25 mouse cellular contexts compared by ENCODE assay signal in genomic region chr1:158850459-158850858, GRCm38 (mm10).
DNase-seq lines count a peak whose midpoint lies in the region; ATAC-seq and TF ChIP-seq lines count a peak whose summit lies in the region.
"Had no signal": no experiment of that assay in that cellular context is flagged by ENCODE, and none has a peak within 500 bp of the region (broad histone marks: within the 10 kb centered on the region; RNA-seq: fewer than 3 reads in every experiment).

No protein-coding gene starts in this region.

- H3K4me2 ChIP-seq in kidney, postnatal 0 days (ENCODE audit: low read length), result no peak overlapping the region
- no peak overlapping the region for H3K4me2 ChIP-seq in limb, embryonic 13.5 days (replicated peaks)
- H3K4me2 ChIP-seq: embryonic facial prominence, embryonic 13.5 days; forebrain, embryonic 15.5 days; heart, embryonic 12.5 days; hindbrain, embryonic 13.5 days; midbrain, embryonic 13.5 days had no signal

- H3K9ac ChIP-seq in kidney, postnatal 0 days (ENCODE audit: low read depth, low read length), result no peak overlapping the region
- no peak overlapping the region for H3K9ac ChIP-seq in limb, embryonic 13.5 days
- H3K9ac ChIP-seq: embryonic facial prominence, embryonic 13.5 days; forebrain, embryonic 15.5 days; heart, embryonic 12.5 days; hindbrain, embryonic 13.5 days; midbrain, embryonic 13.5 days had no signal

- no peaks in the 10 kb centered on the region for H3K27me3 ChIP-seq in kidney, postnatal 0 days (ENCODE audit: insufficient read depth, low read length)
- H3K27me3 ChIP-seq in limb, embryonic 13.5 days, result no peaks in the 10 kb centered on the region
- no peaks in the 10 kb centered on the region for H3K27me3 ChIP-seq in midbrain, embryonic 10.5 days (ENCODE audit: low read depth, poor library complexity, severe bottlenecking)
- H3K27me3 ChIP-seq: embryonic facial prominence, embryonic 13.5 days; forebrain, embryonic 15.5 days; heart, embryonic 12.5 days; hindbrain, embryonic 13.5 days; midbrain, embryonic 13.5 days had no signal

- H3K4me3 ChIP-seq in kidney, postnatal 0 days (replicated peaks; ENCODE audit: low read depth, low read length), result no peak overlapping the region
- no peak overlapping the region for H3K4me3 ChIP-seq in limb, embryonic 13.5 days
- H3K4me3 ChIP-seq in midbrain, embryonic 10.5 days, result no peak overlapping the region
- H3K4me3 ChIP-seq: embryonic facial prominence, embryonic 13.5 days; forebrain, embryonic 10.5 days; forebrain, embryonic 15.5 days; gastrocnemius, adult 2 months; heart, adult 2 months; heart, embryonic 12.5 days; hindbrain, embryonic 13.5 days; midbrain, embryonic 13.5 days had no signal

- no peak for ATAC-seq in kidney, postnatal 0 days (replicated peaks; ENCODE audit: low FRiP score, low read depth)
- peak; percentile 57; the same call in 1 of the 2 replicates for ATAC-seq in limb, embryonic 13.5 days (ENCODE audit: low FRiP score, low read depth)
- ATAC-seq: forebrain, embryonic 15.5 days; intestine, embryonic 16.5 days; midbrain, embryonic 13.5 days had no signal

- no peak for TF ChIP-seq CTCF in kidney, postnatal 0 days (IDR thresholded peaks at IDR 0.05; ENCODE audit: low read depth)

- H3K9me3 ChIP-seq in kidney, postnatal 0 days (replicated peaks; ENCODE audit: low read length), result no peaks in the 10 kb centered on the region
- no peaks in the 10 kb centered on the region for H3K9me3 ChIP-seq in limb, embryonic 13.5 days
- H3K9me3 ChIP-seq in midbrain, embryonic 10.5 days (replicated peaks), result no peaks in the 10 kb centered on the region
- H3K9me3 ChIP-seq: embryonic facial prominence, embryonic 13.5 days; forebrain, embryonic 10.5 days; forebrain, embryonic 15.5 days; heart, embryonic 12.5 days; hindbrain, embryonic 13.5 days; midbrain, embryonic 13.5 days had no signal

- no peaks in the 10 kb centered on the region for H3K36me3 ChIP-seq in kidney, postnatal 0 days (ENCODE audit: insufficient read depth, low read length)
- H3K36me3 ChIP-seq in limb, embryonic 13.5 days, result no peaks in the 10 kb centered on the region
- no peaks in the 10 kb centered on the region for H3K36me3 ChIP-seq in midbrain, embryonic 10.5 days
- H3K36me3 ChIP-seq: embryonic facial prominence, embryonic 13.5 days; forebrain, embryonic 10.5 days; forebrain, embryonic 15.5 days; heart, embryonic 12.5 days; hindbrain, embryonic 13.5 days; midbrain, embryonic 13.5 days had no signal

- no peak overlapping the region for H3K27ac ChIP-seq in kidney, postnatal 0 days
- H3K27ac ChIP-seq in limb, embryonic 13.5 days, result no peak overlapping the region
- no peak overlapping the region for H3K27ac ChIP-seq in midbrain, embryonic 10.5 days (replicated peaks)
- H3K27ac ChIP-seq: embryonic facial prominence, embryonic 13.5 days; forebrain, embryonic 10.5 days; forebrain, embryonic 15.5 days; gastrocnemius, adult 2 months; heart, adult 2 months; hindbrain, embryonic 13.5 days; midbrain, embryonic 13.5 days had no signal

- peak; percentile 38 for DNase-seq in kidney, postnatal 0 days (ENCODE audit: low spot score)
- no peak for DNase-seq in kidney, postnatal 10 days
- peak; percentile 9 for DNase-seq in embryo, embryonic 10.5 days (ENCODE audit: low spot score)
- DNase-seq in embryo, embryonic 11.5 days (ENCODE audit: low read depth, low spot score), result peak; percentile 5
- no peak for DNase-seq in spleen, adult 18-20 months
- DNase-seq in midbrain, embryonic 10.5 days (ENCODE audit: low spot score), result no peak
- DNase-seq: adrenal gland, postnatal 10 days; B cell, adult 2 months; cerebellum, adult 11 months; cerebellum, adult 9-10 months; cerebellum, postnatal 36 days; gastrocnemius, adult 2 months; heart, adult 2 months; heart, postnatal 4 days; kidney, postnatal 14 days; lung, postnatal 36 days; thymus, postnatal 14 days had no signal

- no peaks in the 10 kb centered on the region for H3K4me1 ChIP-seq in kidney, postnatal 0 days (replicated peaks; ENCODE audit: insufficient read depth, low read length)
- H3K4me1 ChIP-seq in limb, embryonic 13.5 days, result peaks cover 16% of the 10 kb centered on the region
- H3K4me1 ChIP-seq in midbrain, embryonic 10.5 days, result no peaks in the 10 kb centered on the region
- H3K4me1 ChIP-seq: forebrain, embryonic 10.5 days; forebrain, embryonic 15.5 days; heart, embryonic 12.5 days; hindbrain, embryonic 13.5 days; midbrain, embryonic 13.5 days had no signal

- WGBS in kidney, postnatal 0 days, result 48% methylated on average over 3 of the region's 3 CpGs
- 18% methylated on average over 3 of the region's 3 CpGs for WGBS in limb, embryonic 13.5 days
- WGBS in midbrain, embryonic 10.5 days, result 82% methylated on average over 3 of the region's 3 CpGs

Comparison
In these comparisons a context has a peak if more than half of its experiments do, and no peak if none do; other contexts are left out.
1. DNase-seq: peak in kidney, postnatal 0 days (single experiment), embryo, embryonic 10.5 days (single experiment) and embryo, embryonic 11.5 days (single experiment); none in kidney, postnatal 10 days (single experiment), spleen, adult 18-20 months (0 of 2) and midbrain, embryonic 10.5 days (single experiment).